Mouse (Mus musculus) ovary, adult 10 weeks (tissue): ENCODE measurements around the gene Rab14. TPM values are rescaled to one million over a fixed set of nuclear protein-coding genes. Genes with fewer than 3 reads are reported as not detected.

Experiments
- polyA plus RNA-seq: library from polyadenylated mRNA; stranded (reverse); fragments of 350-450 nt; fragmentation: Illumina TruSeq; extraction: RNeasy Lipid Tissue Mini Kit (QIAGEN cat#74804); gene quantifications from one replicate; pipeline ENCODE4 v1.2.3, GENCODE M21; 2014

Rab14 gene
- 408 TPM for polyA plus RNA-seq

DNA sequence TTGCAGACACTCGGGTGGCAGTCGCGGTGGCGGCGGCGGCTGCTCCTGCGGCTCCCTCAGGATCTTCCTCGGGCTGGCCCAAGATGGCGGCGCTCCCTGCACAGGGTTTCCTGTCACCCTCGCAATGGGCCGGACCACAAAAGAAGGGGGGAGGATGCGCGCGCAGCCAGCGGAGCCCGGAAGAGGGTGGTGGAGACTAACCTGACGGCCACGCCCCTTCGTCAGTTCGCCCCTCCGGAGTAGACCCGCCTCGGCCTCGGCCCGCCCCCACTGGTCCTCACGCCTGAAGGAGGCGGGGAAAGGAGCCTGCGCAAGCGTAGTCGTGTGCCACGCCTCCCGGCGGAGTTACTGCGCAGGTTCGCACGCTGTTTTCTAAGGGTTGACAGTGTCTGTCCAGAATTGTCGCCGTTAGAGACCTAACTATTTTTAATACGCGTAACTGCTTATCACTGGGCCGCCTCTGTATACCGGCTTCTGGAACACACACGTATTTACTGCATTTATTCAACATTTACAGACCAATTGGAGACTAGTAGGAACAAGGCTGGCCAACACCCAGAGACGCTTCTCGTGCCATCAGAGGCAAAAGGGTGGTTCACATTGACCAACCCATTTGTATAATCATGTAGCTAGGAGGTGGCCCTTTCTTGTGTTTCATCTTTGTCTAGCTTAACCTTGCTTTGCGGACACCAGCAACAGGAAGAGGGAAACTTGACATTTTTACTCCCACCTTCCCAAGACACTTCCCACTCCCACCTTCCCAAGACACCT lies at the start of gene Rab14:
Rab14 (minus strand) TSS at position 223 of the 771 bp plus-strand sequence.

Other genes starting within 250 kb of the Rab14 start
- gene Traf1, start 239.3 kb downstream of the Rab14 start, polyA plus RNA-seq, result 0.46 TPM
- gene Hc, start 139.7 kb downstream of the Rab14 start, polyA plus RNA-seq, result 2.6 TPM
- gene AI182371, start 99.6 kb downstream of the Rab14 start, polyA plus RNA-seq, result 0.68 TPM
- 35.7 TPM for gene Cntrl, start 91.6 kb downstream of the Rab14 start, polyA plus RNA-seq
- 21.4 TPM for gene Gsn, start 55.3 kb upstream of the Rab14 start, polyA plus RNA-seq
- 81.5 TPM for gene Stom, start 135.9 kb upstream of the Rab14 start, polyA plus RNA-seq
- gene 4930568D16Rik, start 166.6 kb upstream of the Rab14 start, polyA plus RNA-seq, result not detected
- gene 4930402F06Rik, start 196.1 kb upstream of the Rab14 start, polyA plus RNA-seq, result not detected